Mouse (Mus musculus) c-Kit-positive CD71-positive TER-119-positive erythroid progenitor cells, embryonic 14.5 days (primary cell): ENCODE measurements around the gene Ogfr.

ENCODE experiments used
- DNase-seq: peaks from one replicate; pipeline ENCODE4 v3.0.0-alpha.2; 2013; ENCODE audit warnings: low spot score

Ogfr gene

DNA sequence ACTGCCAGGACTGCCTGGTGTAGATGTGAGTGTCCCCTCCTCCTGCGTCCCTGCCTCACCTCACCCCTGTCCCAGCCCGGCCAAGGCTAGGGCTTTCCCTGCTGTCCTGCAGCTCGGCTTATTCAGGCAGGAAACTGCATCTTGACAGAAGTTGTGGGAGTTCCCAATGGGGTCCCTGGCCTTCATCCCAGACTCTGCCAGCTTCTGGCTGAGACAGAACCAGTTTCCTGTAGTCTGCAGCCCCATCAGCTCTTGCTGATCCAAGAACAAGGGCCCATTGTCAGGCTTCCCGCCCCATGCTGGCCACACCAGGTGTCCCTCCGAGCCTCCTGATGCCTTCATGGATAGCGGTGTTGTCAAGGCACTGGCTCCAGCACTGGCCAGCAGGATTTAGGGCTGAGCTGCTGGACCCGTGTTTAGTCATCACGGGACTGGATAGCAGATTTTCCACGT, 11.6 kb downstream of the Ogfr start:
- no peak for DNase-seq

DNA sequence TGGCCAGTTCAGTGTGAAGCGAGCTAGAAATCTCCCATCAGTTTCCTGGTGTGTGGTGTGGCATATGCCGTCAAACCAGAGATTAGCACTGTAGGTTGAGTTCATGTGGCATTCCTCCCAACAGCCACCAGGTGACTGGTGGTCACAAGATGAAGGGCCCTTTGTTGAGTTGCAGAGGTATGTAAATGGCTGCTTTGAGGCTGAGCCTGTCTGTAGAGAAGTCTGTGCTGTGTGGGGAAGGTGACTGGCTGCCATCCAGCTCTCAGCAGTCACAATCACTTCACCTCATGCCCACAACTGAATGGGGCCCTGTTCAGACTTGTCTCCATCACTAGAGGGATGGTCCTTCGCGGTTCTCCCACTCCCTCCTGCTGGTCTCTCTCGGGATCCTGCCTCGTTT, 15.7 kb downstream of the Ogfr start:
- DNase-seq = no peak

DNA sequence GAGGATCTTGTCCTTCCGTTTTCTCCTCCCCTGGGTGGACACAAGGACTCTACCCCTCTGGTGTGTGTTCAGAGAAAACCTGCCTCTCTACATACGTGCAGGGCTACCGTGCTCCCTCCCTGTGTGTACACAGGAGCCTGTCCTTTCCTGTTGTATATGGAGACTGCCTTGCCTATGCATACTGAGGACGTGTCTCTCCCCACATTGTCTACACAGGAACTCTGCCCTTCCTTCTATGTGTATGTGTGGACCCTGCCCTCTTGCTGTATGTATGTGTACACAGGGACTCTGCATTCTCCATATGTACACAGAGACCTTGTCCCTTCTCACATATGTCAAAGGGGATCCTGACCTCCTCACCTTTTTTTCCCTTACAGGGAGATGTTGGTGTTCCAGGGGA, 21.2 kb downstream of the Ogfr start:
- DNase-seq = no peak

DNA sequence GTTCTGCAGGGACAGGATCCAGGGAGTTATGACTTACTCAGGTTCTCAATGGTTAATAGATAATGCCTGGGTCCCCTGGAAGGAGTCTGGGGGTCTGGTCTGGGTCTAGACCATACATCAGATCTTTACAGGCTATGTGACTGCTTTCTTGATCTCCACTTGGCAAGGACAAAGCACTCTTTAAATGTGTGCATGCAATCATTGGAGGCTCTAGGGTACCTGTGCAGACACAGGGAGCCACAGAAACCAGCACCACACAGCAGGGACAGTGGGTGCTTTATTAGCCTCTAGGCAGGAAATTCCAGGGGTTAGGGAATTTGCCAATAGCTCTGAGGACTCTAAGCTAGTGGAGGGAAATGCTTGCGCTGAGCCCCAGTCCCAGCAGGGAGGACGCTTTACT, 22.8 kb downstream of the Ogfr start:
- no peak for DNase-seq

DNA sequence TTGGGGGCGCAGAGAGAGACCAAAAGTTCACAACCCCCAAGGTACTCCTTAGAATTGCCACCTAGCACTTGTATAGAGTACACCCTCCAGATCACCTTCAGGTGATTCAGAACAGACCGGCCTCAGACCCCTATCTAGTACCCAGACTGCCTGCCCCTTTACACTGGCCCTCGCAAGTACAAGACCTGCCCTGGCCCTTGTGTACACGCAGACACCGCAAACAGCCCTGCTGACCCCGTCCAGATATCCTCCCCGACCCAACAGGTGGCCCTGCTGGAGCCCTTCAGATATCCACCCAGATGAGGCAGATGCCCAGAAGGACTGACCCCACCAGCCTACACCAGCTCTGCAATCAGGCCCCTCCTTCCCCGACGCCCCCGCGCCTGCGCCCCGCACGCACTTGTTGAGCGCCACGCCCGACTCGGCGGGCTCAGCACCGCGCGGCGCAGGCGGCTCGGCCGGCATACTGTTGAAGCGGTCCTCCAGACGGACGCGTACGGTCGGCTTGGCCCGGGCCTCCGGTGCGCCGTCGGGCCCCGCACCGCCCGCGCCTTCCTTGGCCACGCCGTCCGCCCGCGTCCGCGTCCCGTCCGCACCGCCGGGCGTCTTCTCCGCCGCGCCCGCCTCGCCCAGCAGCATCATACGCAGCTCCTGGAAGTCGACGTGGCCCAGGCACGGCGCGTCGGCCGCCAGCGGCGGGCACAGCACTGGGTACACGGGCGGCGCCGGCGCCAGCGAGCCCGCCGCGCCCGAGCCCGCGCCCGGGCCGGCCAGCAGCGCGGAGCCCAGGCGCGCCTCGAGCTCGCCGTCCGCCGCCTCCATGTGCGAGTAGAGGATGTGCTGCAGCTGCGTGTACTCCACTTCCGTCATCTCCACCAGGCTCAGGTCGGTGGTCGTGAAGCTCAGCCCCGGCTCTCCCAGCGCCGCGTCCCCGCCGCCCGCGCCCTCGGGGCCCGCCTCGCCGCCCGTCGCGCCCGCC, 52.8 kb downstream of the Ogfr start:
- DNase-seq = no peak

DNA sequence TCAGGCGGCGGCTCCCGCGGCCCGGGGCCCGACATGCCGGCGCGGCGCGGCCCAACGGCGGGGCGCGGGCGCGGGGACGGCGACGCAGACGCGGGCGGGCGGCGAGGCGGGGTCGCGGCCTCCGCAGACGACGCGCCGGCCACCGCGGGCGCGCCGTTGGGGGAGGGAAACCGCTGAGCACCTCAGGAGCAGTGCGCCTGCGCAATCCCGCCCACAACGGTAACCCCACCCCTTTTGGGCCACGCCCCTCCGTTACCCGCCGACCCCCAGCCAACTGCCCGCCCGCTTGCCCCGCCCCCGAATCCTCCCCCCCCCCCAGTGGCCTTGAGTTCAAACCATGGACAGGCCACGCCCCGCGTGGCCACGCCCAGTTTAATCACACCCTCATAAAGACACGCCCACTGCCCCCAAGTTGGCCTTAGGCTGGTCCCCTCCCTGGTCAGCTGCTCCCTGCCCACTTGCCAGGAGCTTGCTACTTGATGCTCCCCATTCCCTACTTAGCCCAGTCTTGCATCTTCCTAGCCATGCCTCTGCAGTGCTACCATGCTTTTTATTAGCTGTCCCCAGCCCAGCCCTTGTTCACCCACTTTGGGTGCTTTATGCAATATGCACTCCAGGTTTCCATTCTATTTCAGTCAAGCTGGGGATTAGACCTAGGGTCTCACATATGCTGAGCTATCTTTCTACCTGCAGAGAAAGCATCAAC, 53.7 kb downstream of the Ogfr start, which contains the start of gene Tcfl5:
Gene Tcfl5, minus strand, starts transcription at position 154 of the 706 bp plus-strand sequence.
- no peak for DNase-seq

DNA sequence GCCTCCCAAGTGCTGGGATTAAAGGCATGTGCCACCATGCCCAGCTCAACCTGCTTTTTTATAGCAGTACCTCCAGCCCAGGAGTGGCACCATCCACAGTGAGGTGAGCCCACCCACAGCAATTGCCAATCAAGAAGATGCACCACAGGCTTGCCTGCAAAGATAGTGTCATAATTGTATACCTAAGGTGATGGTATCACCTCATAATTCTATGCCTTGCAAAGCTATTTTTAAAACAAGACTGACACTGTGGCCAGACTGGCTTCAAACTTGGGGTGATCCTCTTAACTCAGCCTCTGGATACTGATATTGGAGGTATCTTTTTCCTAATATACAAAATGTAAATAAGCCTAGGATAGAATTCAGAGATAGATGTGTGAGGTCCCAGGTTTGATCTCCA, 54.6 kb downstream of the Ogfr start:
- DNase-seq = no peak
